Mouse (Mus musculus) neural tube, embryonic 13.5 days (tissue): Measurements from ENCODE around the gene Taldo1. TPM values are rescaled to one million over a fixed set of nuclear protein-coding genes. Genes with fewer than 3 reads are reported as not detected.

Experiments
- ATAC-seq: fragments of 200-750 bp; cut with Nextera tagmentation; 2 replicates; pipeline ENCODE4 v1.8.0; 2017; ENCODE audit warnings: low read depth, mild to moderate bottlenecking, moderate TSS enrichment, moderate library complexity
- H3K27ac ChIP-seq: fragments of 300-500 bp; sonication (generic); replicated peaks from 2 replicates; pipeline ENCODE4 v1.5.1; 2015; ENCODE audit warnings: moderate library complexity, mild to moderate bottlenecking, inconsistent platforms
- H3K27me3 ChIP-seq: fragments of 300-500 bp; sonication (generic); 2 replicates; pipeline ENCODE4 v1.6.1; 2015; ENCODE audit warnings: mild to moderate bottlenecking, inconsistent platforms
- H3K36me3 ChIP-seq: fragments of 300-500 bp; sonication (generic); 2 replicates; pipeline ENCODE4 v1.6.1; 2015; ENCODE audit warnings: mild to moderate bottlenecking, inconsistent platforms
- H3K4me1 ChIP-seq: fragments of 300-500 bp; sonication (generic); replicated peaks from 2 replicates; pipeline ENCODE4 v1.6.1; 2015; ENCODE audit warnings: inconsistent platforms
- H3K4me2 ChIP-seq: fragments of 300-500 bp; sonication (generic); 2 replicates; pipeline ENCODE4 v1.6.1; 2015; ENCODE audit warnings: inconsistent platforms, mild to moderate bottlenecking, moderate library complexity
- H3K4me3 ChIP-seq: fragments of 300-500 bp; sonication (generic); 2 replicates; pipeline ENCODE4 v1.5.1; 2015; ENCODE audit warnings: mild to moderate bottlenecking, inconsistent platforms
- H3K9ac ChIP-seq: fragments of 300-500 bp; sonication (generic); 2 replicates; pipeline ENCODE4 v1.6.1; 2015; ENCODE audit warnings: moderate library complexity, mild to moderate bottlenecking, inconsistent platforms
- H3K9me3 ChIP-seq: fragments of 300-500 bp; sonication (generic); 2 replicates; pipeline ENCODE4 v1.6.1; 2016; ENCODE audit warnings: inconsistent platforms
- WGBS: fragments of 180-500 bp; shearing (Covaris S2); methylation state at CpG from one replicate; pipeline ENCODE4 v1.1.7; 2015; 5-methylcytosine and 5-hydroxymethylcytosine counted together
- polyA plus RNA-seq: library from polyadenylated mRNA; unstranded; fragments of >200 nt; fragmentation: Nextera tagmentation; extraction: Ambion mirVana; gene quantifications from 2 replicates; pipeline ENCODE4 v1.2.1, GENCODE M21; 2015

Gene Taldo1
- polyA plus RNA-seq, 1 experiment from 2014 or later: 340 TPM

- H3K36me3 ChIP-seq: peaks cover 26% of the 10 kb centered on the region
Measured at GRCm38 (mm10) chr7:141413809-141414584, 22.0 kb downstream of the Taldo1 start, which contains the start of gene Gatd1. Gene Gatd1 (minus strand): TSS chr7:141414136.

GRCm38 (mm10) chr7:141416144-141416841 is 24.3 kb downstream of the Taldo1 start:
- H3K36me3 ChIP-seq: 0 out of 2 replicates have a peak, but pooled peaks cover 6% of the 10 kb centered on the region

More at GRCm38 (mm10) chr7:141413809-141414584, 22.0 kb downstream of the Taldo1 start, which contains the start of gene Gatd1:
- 0% methylated on average over 56 of the region's 56 CpGs for WGBS
- Histone ChIP-seq H3K4me3 (peak within 1 kb of the TSS; percentile 77), H3K27me3 (no peaks in the 10 kb centered on the region), H3K4me2 (peak within 1 kb of the TSS; percentile 78), H3K4me1 (peaks cover 20% of the 10 kb centered on the region), H3K9ac (peak within 1 kb of the TSS; percentile 90), H3K27ac (peak within 1 kb of the TSS; percentile 92), H3K9me3 (no peaks in the 10 kb centered on the region)
- peak; percentile 91 for ATAC-seq

GRCm38 (mm10) chr7:141417731-141418681 is 26.0 kb downstream of the Taldo1 start:
- 76% methylated on average over 8 of the region's 8 CpGs for WGBS
- no peak overlapping the region for H3K4me3 ChIP-seq
- no peaks in the 10 kb centered on the region for H3K27me3 ChIP-seq
- H3K9ac ChIP-seq: no peak overlapping the region
- peaks cover 12% of the 10 kb centered on the region for H3K4me1 ChIP-seq
- no peak overlapping the region for H3K27ac ChIP-seq
- H3K9me3 ChIP-seq: no peaks in the 10 kb centered on the region
- H3K36me3 ChIP-seq: no peaks in the 10 kb centered on the region
- no peak for ATAC-seq
- no peak overlapping the region for H3K4me2 ChIP-seq

More at GRCm38 (mm10) chr7:141416144-141416841, 24.3 kb downstream of the Taldo1 start:
- H3K4me2 ChIP-seq: no peak overlapping the region
- ATAC-seq: no peak
- H3K4me1 ChIP-seq: peaks cover 16% of the 10 kb centered on the region
- no peak overlapping the region for H3K4me3 ChIP-seq
- 78% methylated on average over 6 of the region's 6 CpGs for WGBS
- H3K9me3 ChIP-seq: no peaks in the 10 kb centered on the region
- H3K27ac ChIP-seq: no peak overlapping the region
- no peaks in the 10 kb centered on the region for H3K27me3 ChIP-seq
- no peak overlapping the region for H3K9ac ChIP-seq

GRCm38 (mm10) chr7:141418970-141419369 is 27.0 kb downstream of the Taldo1 start:
- WGBS: 58% methylated on average over 7 of the region's 7 CpGs
- Histone ChIP-seq H3K9me3 (no peaks in the 10 kb centered on the region), H3K36me3 (no peaks in the 10 kb centered on the region), H3K27me3 (no peaks in the 10 kb centered on the region), H3K4me2 (no peak overlapping the region), H3K27ac (no peak overlapping the region), H3K4me3 (no peak overlapping the region), H3K9ac (no peak overlapping the region), H3K4me1 (peaks cover 7% of the 10 kb centered on the region)
- ATAC-seq: no peak

- 87% methylated on average over 9 of the region's 9 CpGs for WGBS
- no peaks in the 10 kb centered on the region for H3K27me3 ChIP-seq
- ATAC-seq: no peak
Measured at GRCm38 (mm10) chr7:141420030-141420702, 28.2 kb downstream of the Taldo1 start.

GRCm38 (mm10) chr7:141423811-141424210 is 31.8 kb downstream of the Taldo1 start:
- H3K4me1 ChIP-seq: peaks cover 10% of the 10 kb centered on the region
- H3K27me3 ChIP-seq: no peaks in the 10 kb centered on the region
- H3K4me2 ChIP-seq: no peak overlapping the region
- H3K27ac ChIP-seq: no peak overlapping the region
- H3K9me3 ChIP-seq: no peaks in the 10 kb centered on the region
- 78% methylated on average over 4 of the region's 4 CpGs for WGBS
- H3K9ac ChIP-seq: no peak overlapping the region
- ATAC-seq: no peak
- no peak overlapping the region for H3K4me3 ChIP-seq
- H3K36me3 ChIP-seq: peaks cover 15% of the 10 kb centered on the region

More at GRCm38 (mm10) chr7:141420030-141420702, 28.2 kb downstream of the Taldo1 start:
- H3K36me3 ChIP-seq: no peaks in the 10 kb centered on the region
- H3K4me1 ChIP-seq: no peaks in the 10 kb centered on the region
- H3K4me2 ChIP-seq: no peak overlapping the region
- H3K9me3 ChIP-seq: no peaks in the 10 kb centered on the region
- no peak overlapping the region for H3K4me3 ChIP-seq
- no peak overlapping the region for H3K9ac ChIP-seq
- no peak overlapping the region for H3K27ac ChIP-seq

- 86% methylated on average over 12 of the region's 12 CpGs for WGBS
- H3K36me3 ChIP-seq: peaks cover 37% of the 10 kb centered on the region
- no peak overlapping the region for H3K9ac ChIP-seq
- no peak for ATAC-seq
- no peak overlapping the region for H3K4me3 ChIP-seq
- no peaks in the 10 kb centered on the region for H3K27me3 ChIP-seq
- H3K4me2 ChIP-seq: no peak overlapping the region
- no peak overlapping the region for H3K27ac ChIP-seq
- peaks cover 24% of the 10 kb centered on the region for H3K4me1 ChIP-seq
- H3K9me3 ChIP-seq: no peaks in the 10 kb centered on the region
Measured at GRCm38 (mm10) chr7:141426948-141427730, 35.1 kb downstream of the Taldo1 start.

GRCm38 (mm10) chr7:141428701-141429100 is 36.7 kb downstream of the Taldo1 start:
- peaks cover 38% of the 10 kb centered on the region for H3K4me1 ChIP-seq
- 47% methylated on average over 5 of the region's 5 CpGs for WGBS
- no peaks in the 10 kb centered on the region for H3K27me3 ChIP-seq
- 0 out of 2 replicates have a peak, but pooled peaks have one; percentile 5 for ATAC-seq
- H3K9ac ChIP-seq: peak overlapping the region; percentile 87
- H3K9me3 ChIP-seq: no peaks in the 10 kb centered on the region
- H3K4me3 ChIP-seq: peak overlapping the region; percentile 62
- H3K36me3 ChIP-seq: peaks cover 52% of the 10 kb centered on the region
- H3K27ac ChIP-seq: peak overlapping the region; percentile 87
- H3K4me2 ChIP-seq: peak overlapping the region; percentile 88

- H3K9me3 ChIP-seq: no peaks in the 10 kb centered on the region
- peak; percentile 86 for ATAC-seq
- 3% methylated on average over 19 of the region's 19 CpGs for WGBS
- peak within 1 kb of the TSS; percentile 88 for H3K4me2 ChIP-seq
- H3K4me1 ChIP-seq: peaks cover 44% of the 10 kb centered on the region
- H3K9ac ChIP-seq: peak within 1 kb of the TSS; percentile 87
- peak within 1 kb of the TSS; percentile 62 for H3K4me3 ChIP-seq
- no peaks in the 10 kb centered on the region for H3K27me3 ChIP-seq
- peaks cover 55% of the 10 kb centered on the region for H3K36me3 ChIP-seq
- H3K27ac ChIP-seq: peak within 1 kb of the TSS; percentile 87
Measured at GRCm38 (mm10) chr7:141429310-141429709, 37.3 kb downstream of the Taldo1 start, which contains the start of gene Cend1. Gene Cend1 (minus strand): TSS chr7:141429491.

GRCm38 (mm10) chr7:141429840-141430584 is 38.0 kb downstream of the Taldo1 start:
- peaks cover 51% of the 10 kb centered on the region for H3K4me1 ChIP-seq
- WGBS: 58% methylated on average over 9 of the region's 9 CpGs
- no peak overlapping the region for H3K4me3 ChIP-seq
- peaks cover 55% of the 10 kb centered on the region for H3K36me3 ChIP-seq
- peak overlapping the region; percentile 87 for H3K27ac ChIP-seq
- H3K9me3 ChIP-seq: no peaks in the 10 kb centered on the region
- ATAC-seq: peak; percentile 44; the same call in 1 of the 2 replicates
- H3K27me3 ChIP-seq: no peaks in the 10 kb centered on the region
- H3K9ac ChIP-seq: peak overlapping the region; percentile 87; the same call in 1 of the 2 replicates
- peak overlapping the region; percentile 88 for H3K4me2 ChIP-seq
